8 mouse cellular contexts compared by ENCODE assay signal in the genomic region with DNA sequence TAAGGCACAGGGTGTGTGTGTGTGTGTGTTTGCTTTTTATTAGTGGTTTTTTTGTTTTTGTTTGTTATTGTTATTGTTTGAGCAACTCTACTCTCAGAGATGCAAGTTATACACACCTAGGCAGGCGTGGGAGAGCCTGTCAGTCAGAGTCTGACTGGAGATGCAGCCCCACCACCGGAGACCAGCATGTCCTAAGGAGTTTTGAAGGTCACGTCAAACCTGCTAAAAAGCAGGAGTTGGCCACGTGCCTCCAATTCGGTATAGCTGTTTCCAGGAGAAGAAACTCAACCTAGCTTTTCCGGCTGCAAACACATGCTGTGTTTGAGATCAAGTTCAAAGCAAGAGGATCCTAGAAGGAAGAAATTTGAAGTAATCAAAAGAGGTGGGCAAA. TPM values are rescaled to one million over a fixed set of nuclear protein-coding genes. Genes with fewer than 3 reads are reported as not detected.
DNase-seq lines count a peak whose midpoint lies in the region; ATAC-seq lines count a peak whose summit lies in the region.

No protein-coding gene starts in this region.

- no peaks in the 10 kb centered on the region for H3K9me3 ChIP-seq in heart, embryonic 10.5 days
- H3K9me3 ChIP-seq in forebrain, embryonic 11.5 days (ENCODE audit: control insufficient read depth, low read length), result no peaks in the 10 kb centered on the region
- H3K9me3 ChIP-seq in stomach, embryonic 16.5 days (replicated peaks; ENCODE audit: control insufficient read depth, low read length), result no peaks in the 10 kb centered on the region

- WGBS in heart, embryonic 10.5 days, result 14% methylated on average over 6 of the region's 6 CpGs
- WGBS in forebrain, embryonic 11.5 days, result 16% methylated on average over 6 of the region's 6 CpGs
- WGBS in stomach, embryonic 16.5 days, result 12% methylated on average over 6 of the region's 6 CpGs

- H3K4me2 ChIP-seq in forebrain, embryonic 11.5 days (ENCODE audit: low read depth, low read length, severe bottlenecking), result peak overlapping the region; percentile 99
- H3K4me2 ChIP-seq in stomach, embryonic 16.5 days (ENCODE audit: low read depth, low read length), result peak overlapping the region; percentile 99

- no peaks in the 10 kb centered on the region for H3K36me3 ChIP-seq in heart, embryonic 10.5 days
- no peaks in the 10 kb centered on the region for H3K36me3 ChIP-seq in forebrain, embryonic 11.5 days (ENCODE audit: control insufficient read depth, insufficient read depth, low read length)
- no peaks in the 10 kb centered on the region for H3K36me3 ChIP-seq in stomach, embryonic 16.5 days (ENCODE audit: control insufficient read depth, insufficient read depth, low read length)

- ATAC-seq in forebrain, embryonic 11.5 days (replicated peaks; ENCODE audit: low FRiP score), result peak; percentile 4; the same call in 1 of the 2 replicates
- ATAC-seq in stomach, embryonic 16.5 days (ENCODE audit: insufficient read depth, low FRiP score), result no peak

- H3K27me3 ChIP-seq in heart, embryonic 10.5 days (ENCODE audit: insufficient read depth, poor library complexity, severe bottlenecking), result peaks cover 40% of the 10 kb centered on the region
- peaks cover 12% of the 10 kb centered on the region for H3K27me3 ChIP-seq in forebrain, embryonic 11.5 days (ENCODE audit: control insufficient read depth, insufficient read depth, low read length)
- peaks cover 13% of the 10 kb centered on the region; the same call in 1 of the 2 replicates for H3K27me3 ChIP-seq in stomach, embryonic 16.5 days (ENCODE audit: control insufficient read depth, insufficient read depth, low read length)

- H3K4me1 ChIP-seq in heart, embryonic 10.5 days, result peaks cover 20% of the 10 kb centered on the region; the same call in 1 of the 2 replicates
- peaks cover 8% of the 10 kb centered on the region; the same call in 1 of the 2 replicates for H3K4me1 ChIP-seq in forebrain, embryonic 11.5 days (replicated peaks; ENCODE audit: control insufficient read depth, insufficient read depth, low read length)
- peaks cover 12% of the 10 kb centered on the region; the same call in 1 of the 2 replicates for H3K4me1 ChIP-seq in stomach, embryonic 16.5 days (ENCODE audit: control insufficient read depth, insufficient read depth, low read length)

- H3K27ac ChIP-seq in heart, embryonic 10.5 days, result peak overlapping the region; percentile 87; the same call in 1 of the 2 replicates
- H3K27ac ChIP-seq in forebrain, embryonic 11.5 days (ENCODE audit: low read depth, low read length), result no peak overlapping the region
- H3K27ac ChIP-seq in stomach, embryonic 16.5 days (ENCODE audit: low read length), result no peak overlapping the region

- H3K4me3 ChIP-seq in heart, embryonic 10.5 days, result peak overlapping the region; percentile 80
- no peak overlapping the region for H3K4me3 ChIP-seq in forebrain, embryonic 11.5 days (ENCODE audit: low read depth, low read length)
- no peak overlapping the region for H3K4me3 ChIP-seq in stomach, embryonic 16.5 days (replicated peaks; ENCODE audit: low read length)

- DNase-seq in heart, embryonic 10.5 days (ENCODE audit: low spot score), result no peak
- no peak for DNase-seq in heart, adult 11 months
- peak; percentile 55 for DNase-seq in brain, adult 2 months (ENCODE audit: low read depth, low spot score)
- peak; percentile 53 for DNase-seq in forebrain, embryonic 11.5 days (ENCODE audit: low spot score)
- peak; percentile 54 to 58 for DNase-seq in kidney, postnatal 25 days
- DNase-seq in frontal cortex, postnatal 25 days (ENCODE audit: low spot score in 2 of 2), result no peak
- DNase-seq in Muller cell, postnatal 12 days (ENCODE audit: inconsistent ontology term), result no peak

- no peak overlapping the region for H3K9ac ChIP-seq in forebrain, embryonic 11.5 days (ENCODE audit: low read length)
- H3K9ac ChIP-seq in stomach, embryonic 16.5 days (ENCODE audit: low read length), result no peak overlapping the region

RNA-seq across cellular contexts. Expression of a gene that starts 0.3 kb away (rescaled TPM):
- 0.29 and 0.36 TPM in 2 replicates for polyA plus RNA-seq in heart, embryonic 10.5 days (2016; fragmentation: Nextera tagmentation; extraction: Ambion mirVana)
- polyA plus RNA-seq in forebrain, embryonic 11.5 days (2014; fragmentation: Nextera tagmentation; extraction: Ambion mirVana), result 2.6 and 3.5 TPM in 2 replicates
- 1.1 TPM in 2 replicates for polyA plus RNA-seq in stomach, embryonic 16.5 days (2015; fragmentation: Nextera tagmentation; extraction: Ambion mirVana)

Comparison
In these comparisons a context has a peak if more than half of its experiments do, and no peak if none do; other contexts are left out.
1. DNase-seq: peak in brain, adult 2 months (single experiment), forebrain, embryonic 11.5 days (single experiment) and kidney, postnatal 25 days (2 of 2); none in heart, embryonic 10.5 days (single experiment), heart, adult 11 months (single experiment), frontal cortex, postnatal 25 days (0 of 2) and Muller cell, postnatal 12 days (single experiment).